8 mouse cellular contexts compared by ENCODE assay signal in the genomic region with DNA sequence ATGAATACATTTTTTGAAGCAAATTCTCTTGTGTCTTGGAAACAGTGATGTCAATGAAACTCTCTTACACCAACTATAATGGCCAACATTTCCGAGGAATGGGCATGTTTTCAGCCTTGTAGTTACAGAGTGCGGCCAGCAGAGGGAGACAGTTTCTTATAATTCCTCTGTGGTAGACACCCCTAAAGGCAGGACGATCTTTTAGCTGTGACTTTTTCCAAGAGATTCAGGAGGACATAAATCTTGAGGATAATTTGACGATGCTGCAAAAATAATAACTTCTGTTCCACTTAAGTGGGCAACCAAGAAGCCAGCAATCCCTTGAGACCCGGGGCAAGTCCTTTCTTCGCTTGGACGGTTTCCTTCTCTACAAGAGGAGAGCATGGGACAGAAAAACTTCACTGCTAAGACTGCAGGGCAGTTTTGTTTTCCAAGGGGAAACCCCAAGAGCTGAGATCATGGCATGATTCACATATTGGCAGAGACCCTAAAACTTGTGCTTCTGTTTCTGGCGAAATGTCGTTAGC. TPM values are rescaled to one million over a fixed set of nuclear protein-coding genes. Genes with fewer than 3 reads are reported as not detected.
DNase-seq lines count a peak whose midpoint lies in the region; ATAC-seq lines count a peak whose summit lies in the region.

No protein-coding gene starts in this region.

- H3K36me3 ChIP-seq in forebrain, embryonic 11.5 days (ENCODE audit: control insufficient read depth, insufficient read depth, low read length) = no peaks in the 10 kb centered on the region
- no peaks in the 10 kb centered on the region for H3K36me3 ChIP-seq in forebrain, embryonic 13.5 days (ENCODE audit: poor library complexity, severe bottlenecking)

- no peak for ATAC-seq in forebrain, embryonic 11.5 days (replicated peaks; ENCODE audit: low FRiP score)
- ATAC-seq in forebrain, embryonic 13.5 days = no peak
- ATAC-seq in erythroblast, adult 5-6 weeks (replicated peaks; ENCODE audit: low FRiP score, poor library complexity, severe bottlenecking) = peak; percentile 53

- no peak overlapping the region for H3K9ac ChIP-seq in forebrain, embryonic 11.5 days (ENCODE audit: low read length)
- H3K9ac ChIP-seq in forebrain, embryonic 13.5 days = no peak overlapping the region

- 31% methylated on average over 9 of the region's 9 CpGs for WGBS in forebrain, embryonic 11.5 days
- 30% methylated on average over 9 of the region's 9 CpGs for WGBS in forebrain, embryonic 13.5 days

- H3K27me3 ChIP-seq in forebrain, embryonic 11.5 days (ENCODE audit: control insufficient read depth, insufficient read depth, low read length) = no peaks in the 10 kb centered on the region
- H3K27me3 ChIP-seq in forebrain, embryonic 13.5 days = 0 out of 2 replicates have a peak, but pooled peaks cover 3% of the 10 kb centered on the region

- peak; percentile 84 for DNase-seq in forebrain, embryonic 11.5 days (ENCODE audit: low spot score)
- peak; percentile 78 to 82 for DNase-seq in adrenal gland, postnatal 36 days
- peak; percentile 83 for DNase-seq in heart, postnatal 4 days
- peak; percentile 73 to 77 for DNase-seq in layer of hippocampus, postnatal 36 days
- peak; percentile 66 to 84 for DNase-seq in lung, postnatal 4 days
- DNase-seq in spleen, adult 18-20 months = peak; percentile 44 to 75

- H3K27ac ChIP-seq in forebrain, embryonic 11.5 days (ENCODE audit: low read depth, low read length) = no peak overlapping the region
- H3K27ac ChIP-seq in forebrain, embryonic 13.5 days = no peak overlapping the region

- no peak overlapping the region for H3K4me2 ChIP-seq in forebrain, embryonic 11.5 days (ENCODE audit: low read depth, low read length, severe bottlenecking)
- no peak overlapping the region for H3K4me2 ChIP-seq in forebrain, embryonic 13.5 days

- H3K9me3 ChIP-seq in forebrain, embryonic 11.5 days (ENCODE audit: control insufficient read depth, low read length) = no peaks in the 10 kb centered on the region
- no peaks in the 10 kb centered on the region for H3K9me3 ChIP-seq in forebrain, embryonic 13.5 days (replicated peaks)

- peaks cover 2% of the 10 kb centered on the region; the same call in 1 of the 2 replicates for H3K4me1 ChIP-seq in forebrain, embryonic 11.5 days (replicated peaks; ENCODE audit: control insufficient read depth, insufficient read depth, low read length)
- peaks cover 19% of the 10 kb centered on the region for H3K4me1 ChIP-seq in forebrain, embryonic 13.5 days

- H3K4me3 ChIP-seq in forebrain, embryonic 11.5 days (ENCODE audit: low read depth, low read length) = no peak overlapping the region
- H3K4me3 ChIP-seq in forebrain, embryonic 13.5 days = no peak overlapping the region

RNA-seq across cellular contexts. Expression of a gene that starts 2.8 kb away (rescaled TPM):
- 22.9 and 26.1 TPM in 2 replicates for polyA plus RNA-seq in forebrain, embryonic 11.5 days (2014; fragmentation: Nextera tagmentation; extraction: Ambion mirVana)
- polyA plus RNA-seq in forebrain, embryonic 13.5 days (2015; fragmentation: Nextera tagmentation; extraction: Ambion mirVana) = 29.3 and 33.5 TPM in 2 replicates
- total RNA-seq in adrenal gland, postnatal 36 days (2021) = 100 to 1,000 TPM; 110 to 123 TPM
- 12.1 and 19.0 TPM in 2 replicates for total RNA-seq in erythroblast, adult 5-6 weeks (2015; ENCODE audit: low replicate concordance)
- 11.8 and 17.4 TPM in 2 replicates for total RNA-seq in erythroblast, adult 5-6 weeks (2017; ENCODE audit: low replicate concordance)
- total RNA-seq in heart, postnatal 4 days (2021) = 100 to 1,000 TPM; 103 to 107 TPM
- 10 to 100 TPM; 47.4 to 62.3 TPM for total RNA-seq in layer of hippocampus, postnatal 36 days (2021)

RNA-seq across cellular contexts. Expression of a gene that starts 5.4 kb away (rescaled TPM):
- polyA plus RNA-seq in forebrain, embryonic 11.5 days (2014; fragmentation: Nextera tagmentation; extraction: Ambion mirVana) = 30.8 and 31.6 TPM in 2 replicates
- polyA plus RNA-seq in forebrain, embryonic 13.5 days (2015; fragmentation: Nextera tagmentation; extraction: Ambion mirVana) = 19.7 and 20.0 TPM in 2 replicates
- total RNA-seq in adrenal gland, postnatal 36 days (2021) = 10 to 100 TPM; 20.4 to 21.6 TPM
- total RNA-seq in erythroblast, adult 5-6 weeks (2015; ENCODE audit: low replicate concordance) = 43.2 and 49.3 TPM in 2 replicates
- 54.4 and 64.7 TPM in 2 replicates for total RNA-seq in erythroblast, adult 5-6 weeks (2017; ENCODE audit: low replicate concordance)
- total RNA-seq in heart, postnatal 4 days (2021) = 10 to 100 TPM; 13.9 to 14.9 TPM
- total RNA-seq in layer of hippocampus, postnatal 36 days (2021) = 10 to 100 TPM; 23.7 to 24.5 TPM

RNA-seq across cellular contexts. Expression of a gene that starts 54.2 kb away (rescaled TPM):
- not detected in 2 replicates for polyA plus RNA-seq in forebrain, embryonic 11.5 days (2014; fragmentation: Nextera tagmentation; extraction: Ambion mirVana)
- 0.20 and 0.30 TPM in 2 replicates for polyA plus RNA-seq in forebrain, embryonic 13.5 days (2015; fragmentation: Nextera tagmentation; extraction: Ambion mirVana)
- not detected for total RNA-seq in adrenal gland, postnatal 36 days (2021)
- not detected in 2 replicates for total RNA-seq in erythroblast, adult 5-6 weeks (2015; ENCODE audit: low replicate concordance)
- not detected in 2 replicates for total RNA-seq in erythroblast, adult 5-6 weeks (2017; ENCODE audit: low replicate concordance)
- total RNA-seq in heart, postnatal 4 days (2021) = not detected
- not detected for total RNA-seq in layer of hippocampus, postnatal 36 days (2021)
